Mouse (Mus musculus) midbrain, embryonic 10.5 days (tissue): ENCODE data around the gene Smim14. TPM values are rescaled to one million over a fixed set of nuclear protein-coding genes. Genes with fewer than 3 reads are reported as not detected.
A peak's percentile ranks its signal among the peaks of the same experiment; 100 is the strongest.
"Not testable (repeated sequence)": the region's sequence is repeated elsewhere in the genome, so short reads cannot be mapped to it uniquely, and the experiment has no call there.

Source experiments
- DNase-seq: peaks from one replicate; pipeline ENCODE4 v3.0.0-alpha.2; 2017; ENCODE audit warnings: low spot score
- H3K27ac ChIP-seq: fragments of 300-500 bp; sonication (generic); replicated peaks from 2 replicates; pipeline ENCODE4 v1.5.1; 2016; ENCODE audit warnings: mild to moderate bottlenecking
- H3K27me3 ChIP-seq: fragments of 300-500 bp; sonication (generic); 2 replicates; pipeline ENCODE4 v1.6.1; 2016; ENCODE audit warnings: low read depth, mild to moderate bottlenecking; ENCODE audit not compliant: poor library complexity, severe bottlenecking
- H3K36me3 ChIP-seq: fragments of 300-500 bp; sonication (generic); 2 replicates; pipeline ENCODE4 v1.6.1; 2016; ENCODE audit warnings: mild to moderate bottlenecking, moderate library complexity
- H3K4me1 ChIP-seq: fragments of 300-500 bp; sonication (generic); 2 replicates; pipeline ENCODE4 v1.6.1; 2016
- H3K4me3 ChIP-seq: fragments of 300-500 bp; sonication (generic); 2 replicates; pipeline ENCODE4 v1.5.1; 2016; ENCODE audit warnings: mild to moderate bottlenecking, moderate library complexity
- H3K9me3 ChIP-seq: fragments of 300-500 bp; sonication (generic); replicated peaks from 2 replicates; pipeline ENCODE4 v1.6.1; 2016; ENCODE audit warnings: mild to moderate bottlenecking
- WGBS: fragments of 180-500 bp; shearing (Covaris S2); methylation state at CpG from one replicate; pipeline ENCODE4 v1.1.7; 2016; 5-methylcytosine and 5-hydroxymethylcytosine counted together
- polyA plus RNA-seq: library from polyadenylated mRNA; unstranded; fragments of >200 nt; fragmentation: Nextera tagmentation; extraction: Ambion mirVana; gene quantifications from 2 replicates; pipeline ENCODE4 v1.2.1, GENCODE M21; 2016

Smim14 gene
- polyA plus RNA-seq, 1 experiment from 2014 or later = 68.6 TPM

GRCm38 (mm10) chr5:65538829-65539228, 1.8 kb upstream of the Smim14 start:
- Histone ChIP-seq H3K27ac (no peak overlapping the region), H3K9me3 (no peaks in the 10 kb centered on the region), H3K4me3 (peak overlapping the region; percentile 88), H3K27me3 (no peaks in the 10 kb centered on the region), H3K36me3 (peaks cover 23% of the 10 kb centered on the region), H3K4me1 (peaks cover 20% of the 10 kb centered on the region)
- WGBS = 35% methylated on average over 4 of the region's 4 CpGs
- no peak for DNase-seq

- Histone ChIP-seq H3K27me3 (no peaks in the 10 kb centered on the region), H3K9me3 (no peaks in the 10 kb centered on the region), H3K27ac (peak overlapping the region; percentile 98), H3K36me3 (peaks cover 18% of the 10 kb centered on the region), H3K4me1 (peaks cover 20% of the 10 kb centered on the region), H3K4me3 (peak overlapping the region; percentile 88)
- no peak for DNase-seq
- 2% methylated on average over 4 of the region's 4 CpGs for WGBS
These were observed 1.1 kb upstream of the Smim14 start for GRCm38 (mm10) chr5:65538121-65538520.

- H3K4me3 ChIP-seq = peak overlapping the region; percentile 88
- peak; percentile 80 for DNase-seq
These were observed 562 bp upstream of the Smim14 start for GRCm38 (mm10) chr5:65537420-65538071.

GRCm38 (mm10) chr5:65536068-65536465, 917 bp downstream of the Smim14 start:
- peak overlapping the region; percentile 88 for H3K4me3 ChIP-seq
- 90% methylated on average over 10 of the region's 10 CpGs for WGBS
- H3K27me3 ChIP-seq, H3K9me3 ChIP-seq, H3K36me3 ChIP-seq, DNase-seq: not testable (repeated sequence)
- peaks cover 20% of the 10 kb centered on the region for H3K4me1 ChIP-seq
- H3K27ac ChIP-seq = peak overlapping the region; percentile 98

More at GRCm38 (mm10) chr5:65537420-65538071, 562 bp upstream of the Smim14 start:
- peak overlapping the region; percentile 98 for H3K27ac ChIP-seq
- no peaks in the 10 kb centered on the region for H3K27me3 ChIP-seq
- H3K36me3 ChIP-seq = peaks cover 18% of the 10 kb centered on the region
- H3K4me1 ChIP-seq = peaks cover 20% of the 10 kb centered on the region
- under 1% methylated on average over 57 of the region's 59 CpGs for WGBS
- H3K9me3 ChIP-seq = no peaks in the 10 kb centered on the region

GRCm38 (mm10) chr5:65535457-65536067, 1.4 kb downstream of the Smim14 start:
- H3K4me1 ChIP-seq = peaks cover 20% of the 10 kb centered on the region
- no peak overlapping the region for H3K27ac ChIP-seq
- no peaks in the 10 kb centered on the region for H3K9me3 ChIP-seq
- H3K27me3 ChIP-seq = no peaks in the 10 kb centered on the region
- no peak for DNase-seq
- H3K36me3 ChIP-seq = peaks cover 4% of the 10 kb centered on the region; the same call in 1 of the 2 replicates
- WGBS = 78% methylated on average over 5 of the region's 5 CpGs
- H3K4me3 ChIP-seq = no peak overlapping the region

- peaks cover 20% of the 10 kb centered on the region for H3K4me1 ChIP-seq
- H3K27me3 ChIP-seq = 0 out of 2 replicates have a peak, but pooled peaks cover 2% of the 10 kb centered on the region
- DNase-seq = no peak
- H3K36me3 ChIP-seq = no peaks in the 10 kb centered on the region; the same call in 1 of the 2 replicates
- no peak overlapping the region for H3K4me3 ChIP-seq
- H3K9me3 ChIP-seq = no peaks in the 10 kb centered on the region
- H3K27ac ChIP-seq = no peak overlapping the region
- 72% methylated on average over 4 of the region's 4 CpGs for WGBS
These were observed 2.5 kb downstream of the Smim14 start for GRCm38 (mm10) chr5:65534496-65534895.

- H3K36me3 ChIP-seq = no peaks in the 10 kb centered on the region; the same call in 1 of the 2 replicates
- peaks cover 11% of the 10 kb centered on the region for H3K4me1 ChIP-seq
- peaks cover 20% of the 10 kb centered on the region for H3K27me3 ChIP-seq
- DNase-seq = no peak
- H3K4me3 ChIP-seq = no peak overlapping the region
- 69% methylated on average over 3 of the region's 3 CpGs for WGBS
- H3K9me3 ChIP-seq = no peaks in the 10 kb centered on the region
- H3K27ac ChIP-seq = no peak overlapping the region
These were observed 5.7 kb downstream of the Smim14 start for GRCm38 (mm10) chr5:65531283-65531682.

GRCm38 (mm10) chr5:65525674-65526443, 11.1 kb downstream of the Smim14 start:
- Histone ChIP-seq H3K36me3 (no peaks in the 10 kb centered on the region), H3K27me3 (peaks cover 34% of the 10 kb centered on the region), H3K9me3 (no peaks in the 10 kb centered on the region), H3K4me3 (0 out of 2 replicates have a peak overlapping the region, but pooled peaks have one; percentile 11), H3K4me1 (peaks cover 27% of the 10 kb centered on the region), H3K27ac (no peak overlapping the region)
- peak; percentile 43 for DNase-seq
- WGBS = 3% methylated on average over 8 of the region's 8 CpGs

GRCm38 (mm10) chr5:65524831-65525230, 12.2 kb downstream of the Smim14 start:
- 73% methylated on average over 4 of the region's 4 CpGs for WGBS
- no peak overlapping the region for H3K27ac ChIP-seq
- no peaks in the 10 kb centered on the region for H3K9me3 ChIP-seq

GRCm38 (mm10) chr5:65521803-65522202, 15.2 kb downstream of the Smim14 start:
- Histone ChIP-seq H3K27ac (no peak overlapping the region), H3K4me3 (no peak overlapping the region), H3K9me3 (no peaks in the 10 kb centered on the region), H3K27me3 (peaks cover 18% of the 10 kb centered on the region), H3K4me1 (peaks cover 19% of the 10 kb centered on the region), H3K36me3 (no peaks in the 10 kb centered on the region)
- WGBS = 83% methylated on average over 1 of the region's 1 CpGs
- no peak for DNase-seq

More at GRCm38 (mm10) chr5:65524831-65525230, 12.2 kb downstream of the Smim14 start:
- no peaks in the 10 kb centered on the region for H3K36me3 ChIP-seq
- DNase-seq = no peak
- H3K4me1 ChIP-seq = peaks cover 27% of the 10 kb centered on the region
- peaks cover 34% of the 10 kb centered on the region for H3K27me3 ChIP-seq
- H3K4me3 ChIP-seq = no peak overlapping the region

GRCm38 (mm10) chr5:65514635-65515278, 22.2 kb downstream of the Smim14 start:
- no peaks in the 10 kb centered on the region for H3K9me3 ChIP-seq

GRCm38 (mm10) chr5:65513506-65513905, 23.5 kb downstream of the Smim14 start:
- WGBS = 87% methylated on average over 3 of the region's 3 CpGs
- no peaks in the 10 kb centered on the region for H3K27me3 ChIP-seq

More at GRCm38 (mm10) chr5:65514635-65515278, 22.2 kb downstream of the Smim14 start:
- 79% methylated on average over 5 of the region's 5 CpGs for WGBS
- no peaks in the 10 kb centered on the region for H3K27me3 ChIP-seq
- no peaks in the 10 kb centered on the region for H3K36me3 ChIP-seq
- H3K4me3 ChIP-seq = no peak overlapping the region
- DNase-seq = no peak
- H3K27ac ChIP-seq = no peak overlapping the region
- no peaks in the 10 kb centered on the region for H3K4me1 ChIP-seq

More at GRCm38 (mm10) chr5:65513506-65513905, 23.5 kb downstream of the Smim14 start:
- H3K4me3 ChIP-seq = no peak overlapping the region
- DNase-seq = no peak
- H3K36me3 ChIP-seq = no peaks in the 10 kb centered on the region
- H3K9me3 ChIP-seq = no peaks in the 10 kb centered on the region
- no peak overlapping the region for H3K27ac ChIP-seq
- H3K4me1 ChIP-seq = no peaks in the 10 kb centered on the region
